Mouse (Mus musculus): ENCODE measurements around the gene Sdf4. TPM values are rescaled to one million over a fixed set of nuclear protein-coding genes. Genes with fewer than 3 reads are reported as not detected.
A peak's percentile ranks its signal among the peaks of the same experiment; 100 is the strongest.

The Sdf4 gene
- polyA plus RNA-seq, 1 experiment from 2014 or later: 73.2 TPM

GRCm38 (mm10) chr4:155991211-155991907 lies 1.3 kb upstream of the Sdf4 start:
- WGBS (ENCODE audit: insufficient replicate concordance): 64% methylated on average over 22 of the region's 22 CpGs
- peak overlapping the region; percentile 85 for H3K4me3 ChIP-seq (ENCODE audit: low read depth, low read length)
- H3K4me1 ChIP-seq (ENCODE audit: control insufficient read depth, low read depth, low read length): peaks cover 54% of the 10 kb centered on the region
- H3K9ac ChIP-seq (ENCODE audit: low read depth, low read length): peak overlapping the region; percentile 83
- H3K27me3 ChIP-seq (ENCODE audit: control insufficient read depth, insufficient read depth, low read depth, low read length): no peaks in the 10 kb centered on the region
- no peaks in the 10 kb centered on the region for H3K9me3 ChIP-seq (replicated peaks; ENCODE audit: control insufficient read depth, low read length)
- H3K4me2 ChIP-seq (ENCODE audit: low read depth, low read length): peak overlapping the region; percentile 100
- H3K27ac ChIP-seq (ENCODE audit: low read length): peak overlapping the region; percentile 89
- H3K36me3 ChIP-seq (ENCODE audit: control insufficient read depth, insufficient read depth): peaks cover 2% of the 10 kb centered on the region; the same call in 1 of the 2 replicates
- no peak for ATAC-seq (ENCODE audit: low read depth)

GRCm38 (mm10) chr4:155991908-155992230 lies 803 bp upstream of the Sdf4 start:
- H3K9ac ChIP-seq (ENCODE audit: low read depth, low read length): peak overlapping the region; percentile 83
- peak overlapping the region; percentile 85 for H3K4me3 ChIP-seq (ENCODE audit: low read depth, low read length)
- peak overlapping the region; percentile 100 for H3K4me2 ChIP-seq (ENCODE audit: low read depth, low read length)
- H3K27ac ChIP-seq (ENCODE audit: low read length): peak overlapping the region; percentile 89
- WGBS (ENCODE audit: insufficient replicate concordance): 25% methylated on average over 37 of the region's 37 CpGs
- H3K4me1 ChIP-seq (ENCODE audit: control insufficient read depth, low read depth, low read length): peaks cover 54% of the 10 kb centered on the region
- no peak for ATAC-seq (ENCODE audit: low read depth)
- H3K9me3 ChIP-seq (replicated peaks; ENCODE audit: control insufficient read depth, low read length): no peaks in the 10 kb centered on the region
- H3K27me3 ChIP-seq (ENCODE audit: control insufficient read depth, insufficient read depth, low read depth, low read length): no peaks in the 10 kb centered on the region
- peaks cover 6% of the 10 kb centered on the region; the same call in 1 of the 2 replicates for H3K36me3 ChIP-seq (ENCODE audit: control insufficient read depth, insufficient read depth)

GRCm38 (mm10) chr4:155992906-155993547 lies 355 bp downstream of the Sdf4 start:
- WGBS (ENCODE audit: insufficient replicate concordance): under 1% methylated on average over 70 of the region's 70 CpGs
- peak overlapping the region; percentile 81 for H3K4me2 ChIP-seq (ENCODE audit: low read depth, low read length)
- peak; percentile 79 for ATAC-seq (ENCODE audit: low read depth)
- peaks cover 52% of the 10 kb centered on the region for H3K4me1 ChIP-seq (ENCODE audit: control insufficient read depth, low read depth, low read length)
- H3K36me3 ChIP-seq (ENCODE audit: control insufficient read depth, insufficient read depth): peaks cover 11% of the 10 kb centered on the region
- no peaks in the 10 kb centered on the region for H3K27me3 ChIP-seq (ENCODE audit: control insufficient read depth, insufficient read depth, low read depth, low read length)
- peak overlapping the region; percentile 91 for H3K9ac ChIP-seq (ENCODE audit: low read depth, low read length)
- H3K4me3 ChIP-seq (ENCODE audit: low read depth, low read length): peak overlapping the region; percentile 85
- H3K27ac ChIP-seq (ENCODE audit: low read length): peak overlapping the region; percentile 98
- H3K9me3 ChIP-seq (replicated peaks; ENCODE audit: control insufficient read depth, low read length): no peaks in the 10 kb centered on the region

GRCm38 (mm10) chr4:155993606-155994005 lies 934 bp downstream of the Sdf4 start:
- 4% methylated on average over 15 of the region's 15 CpGs for WGBS (ENCODE audit: insufficient replicate concordance)
- H3K36me3 ChIP-seq (ENCODE audit: control insufficient read depth, insufficient read depth): peaks cover 12% of the 10 kb centered on the region
- peak overlapping the region; percentile 91 for H3K9ac ChIP-seq (ENCODE audit: low read depth, low read length)
- ATAC-seq (ENCODE audit: low read depth): no peak
- no peaks in the 10 kb centered on the region for H3K9me3 ChIP-seq (replicated peaks; ENCODE audit: control insufficient read depth, low read length)
- H3K4me3 ChIP-seq (ENCODE audit: low read depth, low read length): peak overlapping the region; percentile 85
- H3K27ac ChIP-seq (ENCODE audit: low read length): peak overlapping the region; percentile 98
- H3K4me2 ChIP-seq (ENCODE audit: low read depth, low read length): peak overlapping the region; percentile 81
- H3K4me1 ChIP-seq (ENCODE audit: control insufficient read depth, low read depth, low read length): peaks cover 46% of the 10 kb centered on the region
- H3K27me3 ChIP-seq (ENCODE audit: control insufficient read depth, insufficient read depth, low read depth, low read length): no peaks in the 10 kb centered on the region

GRCm38 (mm10) chr4:156004109-156004508 lies 11.4 kb downstream of the Sdf4 start:
- Histone ChIP-seq H3K4me3 (ENCODE audit: low read depth, low read length) (no peak overlapping the region), H3K36me3 (ENCODE audit: control insufficient read depth, insufficient read depth) (peaks cover 67% of the 10 kb centered on the region), H3K9me3 (replicated peaks; ENCODE audit: control insufficient read depth, low read length) (no peaks in the 10 kb centered on the region), H3K4me1 (ENCODE audit: control insufficient read depth, low read depth, low read length) (no peaks in the 10 kb centered on the region), H3K9ac (ENCODE audit: low read depth, low read length) (no peak overlapping the region), H3K27me3 (ENCODE audit: control insufficient read depth, insufficient read depth, low read depth, low read length) (no peaks in the 10 kb centered on the region), H3K4me2 (ENCODE audit: low read depth, low read length) (no peak overlapping the region), H3K27ac (ENCODE audit: low read length) (no peak overlapping the region)
- no peak for ATAC-seq (ENCODE audit: low read depth)
- WGBS (ENCODE audit: insufficient replicate concordance): 81% methylated on average over 3 of the region's 3 CpGs

- no peaks in the 10 kb centered on the region for H3K27me3 ChIP-seq (ENCODE audit: control insufficient read depth, insufficient read depth, low read depth, low read length)
Measured at GRCm38 (mm10) chr4:156008369-156008768, 15.7 kb downstream of the Sdf4 start.

GRCm38 (mm10) chr4:156013637-156014036 lies 21.0 kb downstream of the Sdf4 start, which contains the start of gene Tnfrsf4:
Gene Tnfrsf4 (plus strand): TSS chr4:156013843.
- H3K4me1 ChIP-seq (ENCODE audit: control insufficient read depth, low read depth, low read length): no peaks in the 10 kb centered on the region
- no peak for ATAC-seq (ENCODE audit: low read depth)
- H3K4me2 ChIP-seq (ENCODE audit: low read depth, low read length): no peak within 1 kb of the TSS
- no peaks in the 10 kb centered on the region for H3K9me3 ChIP-seq (replicated peaks; ENCODE audit: control insufficient read depth, low read length)
- WGBS (ENCODE audit: insufficient replicate concordance): 72% methylated on average over 8 of the region's 8 CpGs
- H3K27me3 ChIP-seq (ENCODE audit: control insufficient read depth, insufficient read depth, low read depth, low read length): no peaks in the 10 kb centered on the region
- no peak within 1 kb of the TSS for H3K27ac ChIP-seq (ENCODE audit: low read length)
- H3K36me3 ChIP-seq (ENCODE audit: control insufficient read depth, insufficient read depth): peaks cover 25% of the 10 kb centered on the region
- no peak within 1 kb of the TSS for H3K9ac ChIP-seq (ENCODE audit: low read depth, low read length)
- no peak within 1 kb of the TSS for H3K4me3 ChIP-seq (ENCODE audit: low read depth, low read length)

More at GRCm38 (mm10) chr4:156008369-156008768, 15.7 kb downstream of the Sdf4 start:
- ATAC-seq (ENCODE audit: low read depth): no peak
- no peak overlapping the region for H3K4me3 ChIP-seq (ENCODE audit: low read depth, low read length)
- H3K36me3 ChIP-seq (ENCODE audit: control insufficient read depth, insufficient read depth): peaks cover 51% of the 10 kb centered on the region
- no peak overlapping the region for H3K4me2 ChIP-seq (ENCODE audit: low read depth, low read length)
- no peaks in the 10 kb centered on the region for H3K4me1 ChIP-seq (ENCODE audit: control insufficient read depth, low read depth, low read length)
- H3K9me3 ChIP-seq (replicated peaks; ENCODE audit: control insufficient read depth, low read length): no peaks in the 10 kb centered on the region
- H3K27ac ChIP-seq (ENCODE audit: low read length): no peak overlapping the region
- H3K9ac ChIP-seq (ENCODE audit: low read depth, low read length): no peak overlapping the region
- WGBS (ENCODE audit: insufficient replicate concordance): 85% methylated on average over 4 of the region's 4 CpGs

- WGBS (ENCODE audit: insufficient replicate concordance): 65% methylated on average over 2 of the region's 2 CpGs
- no peaks in the 10 kb centered on the region for H3K9me3 ChIP-seq (replicated peaks; ENCODE audit: control insufficient read depth, low read length)
- H3K9ac ChIP-seq (ENCODE audit: low read depth, low read length): no peak overlapping the region
- ATAC-seq (ENCODE audit: low read depth): no peak
- H3K36me3 ChIP-seq (ENCODE audit: control insufficient read depth, insufficient read depth): peaks cover 17% of the 10 kb centered on the region
- H3K27me3 ChIP-seq (ENCODE audit: control insufficient read depth, insufficient read depth, low read depth, low read length): no peaks in the 10 kb centered on the region
- no peaks in the 10 kb centered on the region for H3K4me1 ChIP-seq (ENCODE audit: control insufficient read depth, low read depth, low read length)
- no peak overlapping the region for H3K4me3 ChIP-seq (ENCODE audit: low read depth, low read length)
- no peak overlapping the region for H3K27ac ChIP-seq (ENCODE audit: low read length)
- no peak overlapping the region for H3K4me2 ChIP-seq (ENCODE audit: low read depth, low read length)
Measured at GRCm38 (mm10) chr4:156014436-156014835, 21.8 kb downstream of the Sdf4 start.

GRCm38 (mm10) chr4:156019771-156020170 lies 27.1 kb downstream of the Sdf4 start:
- no peaks in the 10 kb centered on the region for H3K9me3 ChIP-seq (replicated peaks; ENCODE audit: control insufficient read depth, low read length)
- no peak overlapping the region for H3K9ac ChIP-seq (ENCODE audit: low read depth, low read length)
- H3K4me2 ChIP-seq (ENCODE audit: low read depth, low read length): no peak overlapping the region
- H3K27ac ChIP-seq (ENCODE audit: low read length): no peak overlapping the region
- WGBS (ENCODE audit: insufficient replicate concordance): 77% methylated on average over 12 of the region's 12 CpGs
- no peaks in the 10 kb centered on the region for H3K27me3 ChIP-seq (ENCODE audit: control insufficient read depth, insufficient read depth, low read depth, low read length)
- H3K4me3 ChIP-seq (ENCODE audit: low read depth, low read length): no peak overlapping the region
- ATAC-seq (ENCODE audit: low read depth): no peak
- no peaks in the 10 kb centered on the region for H3K36me3 ChIP-seq (ENCODE audit: control insufficient read depth, insufficient read depth)
- H3K4me1 ChIP-seq (ENCODE audit: control insufficient read depth, low read depth, low read length): no peaks in the 10 kb centered on the region; the same call in 1 of the 2 replicates
